ENCODE assay signal across 8 mouse cellular contexts in genomic region chr13:21917992-21918391, GRCm38 (mm10). TPM values are rescaled to one million over a fixed set of nuclear protein-coding genes. Genes with fewer than 3 reads are reported as not detected.
DNase-seq lines count a peak whose midpoint lies in the region; ATAC-seq and TF ChIP-seq lines count a peak whose summit lies in the region.

No protein-coding gene starts in this region.

- H3K27me3 ChIP-seq in kidney, embryonic 15.5 days = peaks cover 18% of the 10 kb centered on the region
- peaks cover 86% of the 10 kb centered on the region for H3K27me3 ChIP-seq in hindbrain, embryonic 14.5 days (ENCODE audit: control insufficient read depth, insufficient read depth, low read length)
- peaks cover 80% of the 10 kb centered on the region for H3K27me3 ChIP-seq in midbrain, embryonic 13.5 days

- H3K9ac ChIP-seq in kidney, embryonic 15.5 days = no peak overlapping the region; the same call in 1 of the 2 replicates
- no peak overlapping the region for H3K9ac ChIP-seq in hindbrain, embryonic 14.5 days
- H3K9ac ChIP-seq in midbrain, embryonic 13.5 days (replicated peaks) = no peak overlapping the region

- H3K4me3 ChIP-seq in kidney, embryonic 15.5 days (replicated peaks) = peak overlapping the region; percentile 54
- peak overlapping the region; percentile 30 for H3K4me3 ChIP-seq in hindbrain, embryonic 14.5 days (replicated peaks; ENCODE audit: low read length)
- peak overlapping the region; percentile 35 for H3K4me3 ChIP-seq in midbrain, embryonic 13.5 days (replicated peaks)

- peaks cover 20% of the 10 kb centered on the region; the same call in 1 of the 2 replicates for H3K4me1 ChIP-seq in kidney, embryonic 15.5 days
- peaks cover 3% of the 10 kb centered on the region; the same call in 1 of the 2 replicates for H3K4me1 ChIP-seq in hindbrain, embryonic 14.5 days (replicated peaks; ENCODE audit: control insufficient read depth, insufficient read depth, low read length)
- H3K4me1 ChIP-seq in midbrain, embryonic 13.5 days (replicated peaks) = peaks cover 14% of the 10 kb centered on the region

- no peak for TF ChIP-seq POLR2A in brain, embryonic 14.5 days (IDR thresholded peaks at IDR 0.05; ENCODE audit: borderline replicate concordance, extremely low read depth, insufficient read depth, insufficient read length, poor library complexity, severe bottlenecking)

- H3K36me3 ChIP-seq in kidney, embryonic 15.5 days = no peaks in the 10 kb centered on the region
- H3K36me3 ChIP-seq in hindbrain, embryonic 14.5 days (replicated peaks; ENCODE audit: control insufficient read depth, insufficient read depth) = no peaks in the 10 kb centered on the region
- H3K36me3 ChIP-seq in midbrain, embryonic 13.5 days = no peaks in the 10 kb centered on the region

- WGBS in kidney, embryonic 15.5 days = 1% methylated on average over 16 of the region's 16 CpGs
- under 1% methylated on average over 16 of the region's 16 CpGs for WGBS in hindbrain, embryonic 14.5 days
- WGBS in midbrain, embryonic 13.5 days = under 1% methylated on average over 16 of the region's 16 CpGs

- H3K27ac ChIP-seq in kidney, embryonic 15.5 days = no peak overlapping the region
- no peak overlapping the region for H3K27ac ChIP-seq in hindbrain, embryonic 14.5 days
- H3K27ac ChIP-seq in midbrain, embryonic 13.5 days = no peak overlapping the region

- H3K4me2 ChIP-seq in kidney, embryonic 15.5 days = peak overlapping the region; percentile 78
- peak overlapping the region; percentile 51 for H3K4me2 ChIP-seq in hindbrain, embryonic 14.5 days (replicated peaks)
- H3K4me2 ChIP-seq in midbrain, embryonic 13.5 days (replicated peaks) = peak overlapping the region; percentile 56

- no peak for TF ChIP-seq CTCF in brain, embryonic 14.5 days (IDR thresholded peaks at IDR 0.05; ENCODE audit: borderline replicate concordance, extremely low read depth, insufficient read depth, insufficient read length)

- no peak for ATAC-seq in kidney, embryonic 15.5 days (replicated peaks; ENCODE audit: low FRiP score)
- no peak for ATAC-seq in hindbrain, embryonic 14.5 days (ENCODE audit: low FRiP score)
- ATAC-seq in midbrain, embryonic 13.5 days = no peak
- ATAC-seq in megakaryocyte progenitor cell, adult 5-6 weeks (replicated peaks; ENCODE audit: poor library complexity) = no peak

- no peak for DNase-seq in kidney, adult 18-20 months
- DNase-seq in brain, embryonic 14.5 days (ENCODE audit: low read depth) = peak; percentile 32
- DNase-seq in hindbrain, embryonic 14.5 days (ENCODE audit: low spot score) = no peak
- DNase-seq in testis, postnatal 14 days (ENCODE audit: low spot score) = no peak
- no peak for DNase-seq in frontal cortex, postnatal 25 days (ENCODE audit: low spot score in 2 of 2)

- no peaks in the 10 kb centered on the region for H3K9me3 ChIP-seq in kidney, embryonic 15.5 days (replicated peaks)
- no peaks in the 10 kb centered on the region for H3K9me3 ChIP-seq in hindbrain, embryonic 14.5 days (ENCODE audit: control insufficient read depth, low read length)
- H3K9me3 ChIP-seq in midbrain, embryonic 13.5 days = no peaks in the 10 kb centered on the region

RNA-seq across cellular contexts. Expression of gene Zfp184, which starts 26.9 kb away (rescaled TPM):
- polyA plus RNA-seq in kidney, embryonic 15.5 days (2015; fragmentation: Nextera tagmentation; extraction: Ambion mirVana) = 12.1 and 12.5 TPM in 2 replicates
- 14.5 and 14.9 TPM in 2 replicates for polyA plus RNA-seq in brain, embryonic 14.5 days (2012; rRNA removed)
- polyA plus RNA-seq in hindbrain, embryonic 14.5 days (2014; fragmentation: Nextera tagmentation; extraction: Ambion mirVana) = 14.9 and 18.2 TPM in 2 replicates
- 20.5 and 22.3 TPM in 2 replicates for polyA plus RNA-seq in midbrain, embryonic 13.5 days (2015; fragmentation: Nextera tagmentation; extraction: Ambion mirVana)
- 13.3 and 16.1 TPM in 2 replicates for total RNA-seq in megakaryocyte progenitor cell, adult 5-6 weeks (2015)
- 9.2 and 15.1 TPM in 2 replicates for total RNA-seq in megakaryocyte progenitor cell, adult 5-6 weeks (2017)
